Mouse (Mus musculus) common myeloid progenitor, adult 5-6 weeks (primary cell): Measurements from ENCODE around the gene Olfr543. TPM values are rescaled to one million over a fixed set of nuclear protein-coding genes. Genes with fewer than 3 reads are reported as not detected.
A peak's percentile ranks its signal among the peaks of the same experiment; 100 is the strongest.

Experiments used
- ATAC-seq: replicated peaks from 2 replicates; pipeline ENCODE4 v1.8.0; 2016; ENCODE audit warnings: low read depth, mild to moderate bottlenecking, moderate TSS enrichment, inconsistent platforms; ENCODE audit not compliant: poor library complexity, severe bottlenecking
- total RNA-seq: library from RNA; stranded (forward); fragments of 200-1000, 187-1606 nt; gene quantifications from 2 replicates; pipeline ENCODE4 v1.2.3, GENCODE M21; 2017

Gene Olfr543
- total RNA-seq: not detected in 2 replicates

- ATAC-seq: no peak
Observed at GRCm38 (mm10) chr7:102481579-102481978, at the start of gene Olfr543. Olfr543 (minus strand) TSS chr7:102481679.

DNA sequence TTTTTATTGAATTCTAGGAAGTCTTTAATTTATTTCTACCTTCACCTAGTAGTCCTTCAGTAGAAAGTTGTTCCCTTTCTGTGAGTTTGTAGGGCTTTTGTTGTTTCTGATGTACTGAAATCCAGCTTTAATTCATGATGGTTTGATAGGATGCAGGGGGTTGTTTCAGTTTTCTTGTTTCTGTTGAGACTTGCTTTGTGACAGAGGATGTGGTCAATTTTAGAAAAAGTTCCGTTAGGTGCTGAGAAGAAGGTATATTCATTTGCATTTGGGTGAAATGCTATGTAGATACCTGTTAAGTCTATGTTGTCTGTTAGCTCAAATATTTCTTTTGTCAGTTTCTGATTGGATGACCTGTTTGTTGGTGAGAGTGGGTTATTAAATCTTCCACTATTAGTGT, 47.6 kb upstream of the Olfr543 start:
- ATAC-seq: no peak

GRCm38 (mm10) chr7:102517051-102517335, 35.5 kb upstream of the Olfr543 start:
- no peak for ATAC-seq

GRCm38 (mm10) chr7:102516261-102517050, 35.0 kb upstream of the Olfr543 start:
- peak; percentile 52 for ATAC-seq

- peak; percentile 66 for ATAC-seq
Observed at GRCm38 (mm10) chr7:102514144-102514543, 32.7 kb upstream of the Olfr543 start.

GRCm38 (mm10) chr7:102512814-102513435, 31.4 kb upstream of the Olfr543 start:
- ATAC-seq: peak; percentile 57

DNA sequence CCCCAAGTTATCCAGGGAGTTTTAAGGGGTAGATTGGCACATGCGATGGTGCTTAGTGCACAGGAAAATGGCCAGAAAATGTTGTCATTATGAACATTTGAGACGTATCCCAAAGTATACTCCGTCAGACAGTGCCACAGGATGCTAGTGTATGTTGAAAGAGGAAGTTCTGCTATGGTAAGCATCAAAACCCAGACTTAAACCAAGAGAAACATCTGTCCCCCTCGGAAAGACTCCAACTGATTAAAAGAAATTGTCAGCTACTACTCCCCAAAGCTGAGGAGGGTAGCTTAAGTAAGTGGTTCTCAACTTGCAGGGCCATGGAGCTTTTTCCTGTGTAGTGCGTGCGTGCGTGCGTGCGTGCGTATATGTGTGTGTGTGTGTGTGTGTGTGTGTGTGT, 30.4 kb upstream of the Olfr543 start:
- peak; percentile 28 for ATAC-seq

GRCm38 (mm10) chr7:102509726-102510125, 28.2 kb upstream of the Olfr543 start:
- ATAC-seq: no peak

DNA sequence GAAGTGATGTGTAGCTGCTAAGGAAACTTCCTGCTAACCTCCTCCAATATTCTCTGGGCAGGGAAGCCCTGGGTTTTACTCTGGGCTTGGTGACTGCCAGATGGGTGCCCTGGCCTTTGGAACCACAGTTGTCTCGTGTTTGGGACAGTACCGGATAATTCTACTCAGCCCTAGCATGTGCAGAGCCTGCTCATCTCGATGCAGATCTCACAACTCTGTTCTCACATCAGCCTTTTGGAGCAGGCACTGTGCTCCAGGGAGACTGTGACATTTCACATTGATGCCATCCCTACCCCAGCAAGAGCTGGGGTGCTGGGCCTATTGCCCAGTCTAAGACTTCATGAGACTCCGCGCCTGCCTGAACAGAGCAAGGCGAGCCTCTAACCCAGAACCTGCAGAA, 27.2 kb upstream of the Olfr543 start:
- no peak for ATAC-seq

GRCm38 (mm10) chr7:102508066-102508465, 26.6 kb upstream of the Olfr543 start:
- no peak for ATAC-seq

DNA sequence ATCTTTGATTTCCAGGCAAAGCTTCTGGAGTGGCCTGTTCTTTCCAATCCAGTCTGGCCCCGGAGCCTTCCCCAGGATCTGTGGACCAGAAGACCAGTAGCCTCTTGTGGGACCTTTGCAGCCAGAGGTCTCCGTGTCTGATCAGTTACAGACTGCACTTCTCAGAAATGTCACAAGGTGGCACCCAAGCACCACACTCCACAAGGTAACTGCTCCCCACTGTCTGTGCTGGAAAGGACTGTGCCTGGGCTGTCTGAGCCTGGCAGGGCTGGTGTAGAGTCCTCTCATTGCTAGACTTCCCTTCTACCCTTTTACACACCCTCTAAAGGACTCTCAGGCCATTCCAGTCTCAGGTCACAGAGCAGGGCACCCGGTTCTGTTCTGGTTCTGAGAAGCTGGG, 25.4 kb upstream of the Olfr543 start:
- peak; percentile 98 for ATAC-seq

DNA sequence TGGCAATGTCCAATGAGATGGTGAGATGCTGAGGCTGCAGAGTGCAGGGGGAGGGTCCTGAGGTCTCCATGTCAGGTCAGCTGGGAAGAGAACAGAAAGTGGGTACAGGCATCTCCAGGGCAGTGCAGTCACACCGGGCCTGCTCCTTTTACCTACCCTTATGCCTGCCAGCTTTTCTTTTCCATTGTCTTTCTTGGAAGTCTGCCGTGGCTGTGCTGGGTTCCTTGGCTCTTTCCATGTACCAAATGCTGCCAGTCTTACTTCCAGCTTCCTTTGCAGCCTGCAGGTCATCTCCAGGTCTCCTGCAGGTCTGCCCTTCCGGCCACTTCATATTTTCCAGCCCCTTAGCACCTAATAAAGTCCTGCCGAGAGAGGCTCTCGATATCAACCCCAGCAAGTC, 20.5 kb upstream of the Olfr543 start:
- no peak for ATAC-seq

DNA sequence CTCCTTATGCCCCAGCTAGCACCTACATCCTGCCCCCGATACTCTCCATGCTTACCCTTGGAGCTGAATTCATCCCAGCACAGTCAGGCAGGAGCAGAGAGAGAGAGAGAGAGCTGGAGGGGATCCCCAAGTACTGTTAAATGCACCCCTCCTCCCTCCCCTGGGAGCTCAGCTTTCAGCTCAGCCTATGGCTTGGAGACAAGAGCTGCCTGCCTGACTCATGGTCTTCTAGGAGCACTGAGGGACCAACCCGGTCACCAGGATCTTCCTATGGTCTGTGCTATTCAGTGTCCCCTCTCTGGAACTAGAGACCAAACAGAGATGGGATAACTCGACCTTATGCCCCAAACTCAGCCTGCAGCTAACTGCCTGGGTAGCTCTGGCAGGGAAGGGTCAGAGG, 18.0 kb upstream of the Olfr543 start, which contains the start of gene Olfr545:
TSS of gene Olfr545 (minus strand) at position 101 of the 400 bp plus-strand sequence.
- no peak for ATAC-seq

DNA sequence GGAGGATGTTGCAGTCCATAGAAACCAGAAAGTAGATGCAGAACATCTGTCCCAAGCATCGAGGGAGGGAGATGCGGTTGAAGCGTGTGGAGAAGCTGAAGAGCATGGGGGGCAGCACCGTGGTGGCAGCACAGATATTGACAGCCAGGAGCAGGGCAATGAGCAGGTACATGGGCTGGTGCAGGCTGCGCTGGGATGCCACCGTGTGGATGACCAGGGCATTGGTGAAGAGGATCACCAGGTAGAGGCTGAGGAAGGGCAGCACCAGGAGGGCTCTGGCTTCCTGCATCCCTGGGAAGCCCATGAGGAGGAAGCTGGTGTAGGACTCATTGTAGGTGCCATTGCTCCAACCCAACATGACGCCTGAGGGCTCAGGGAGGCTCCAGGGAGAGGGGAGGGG, 12.9 kb upstream of the Olfr543 start:
- ATAC-seq: peak; percentile 53; the same call in 1 of the 2 replicates

DNA sequence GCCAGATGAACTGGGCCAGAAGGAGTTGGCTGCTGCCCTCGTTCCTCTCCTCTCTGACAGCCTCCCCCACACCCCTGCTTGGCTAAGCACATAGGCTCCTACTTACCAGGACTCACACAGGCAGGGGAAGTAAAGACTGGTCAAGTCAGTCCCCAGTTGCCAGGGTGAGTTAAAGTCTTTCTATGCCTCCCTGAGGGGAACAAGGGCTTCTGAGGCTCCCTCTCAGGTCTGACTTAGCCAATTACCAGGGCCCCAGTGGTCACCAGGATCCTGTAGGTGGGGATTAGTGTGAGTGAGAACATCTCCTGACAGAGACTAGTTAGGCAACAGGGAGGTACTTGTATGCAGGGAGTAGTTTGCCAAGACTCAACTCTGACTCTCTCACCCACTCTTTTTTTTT, 6.7 kb upstream of the Olfr543 start, which contains the start of gene Olfr544:
TSS of gene Olfr544 (minus strand) at position 153 of the 400 bp plus-strand sequence.
- ATAC-seq: no peak

DNA sequence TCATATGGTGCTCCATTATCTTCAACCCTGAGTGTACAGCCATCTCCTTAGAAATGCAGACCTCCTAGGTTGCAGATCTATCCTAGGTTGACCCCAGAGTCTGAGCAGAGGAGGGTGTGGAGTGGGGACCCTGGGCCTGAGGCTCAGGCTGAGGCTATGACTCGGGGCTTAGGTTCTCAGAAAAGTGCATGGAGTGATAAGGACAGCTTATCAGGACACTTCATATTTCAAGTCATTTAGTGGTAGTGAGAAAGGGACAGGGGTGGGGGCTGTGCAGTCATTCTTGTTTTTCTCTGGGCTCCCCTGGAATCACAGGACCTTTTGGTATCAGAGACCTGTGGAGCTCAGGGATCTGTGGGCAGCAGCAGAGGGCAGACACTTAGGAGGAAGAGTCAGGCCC, 4.6 kb upstream of the Olfr543 start:
- peak; percentile 19 for ATAC-seq

GRCm38 (mm10) chr7:102484766-102485165, 3.3 kb upstream of the Olfr543 start:
- ATAC-seq: peak; percentile 19; the same call in 1 of the 2 replicates

- no peak for ATAC-seq
Observed at GRCm38 (mm10) chr7:102483665-102484064, 2.2 kb upstream of the Olfr543 start.

- ATAC-seq: no peak
Observed at GRCm38 (mm10) chr7:102480821-102481220, 658 bp downstream of the Olfr543 start.

- no peak for ATAC-seq
Observed at GRCm38 (mm10) chr7:102479368-102480078, 2.0 kb downstream of the Olfr543 start.

DNA sequence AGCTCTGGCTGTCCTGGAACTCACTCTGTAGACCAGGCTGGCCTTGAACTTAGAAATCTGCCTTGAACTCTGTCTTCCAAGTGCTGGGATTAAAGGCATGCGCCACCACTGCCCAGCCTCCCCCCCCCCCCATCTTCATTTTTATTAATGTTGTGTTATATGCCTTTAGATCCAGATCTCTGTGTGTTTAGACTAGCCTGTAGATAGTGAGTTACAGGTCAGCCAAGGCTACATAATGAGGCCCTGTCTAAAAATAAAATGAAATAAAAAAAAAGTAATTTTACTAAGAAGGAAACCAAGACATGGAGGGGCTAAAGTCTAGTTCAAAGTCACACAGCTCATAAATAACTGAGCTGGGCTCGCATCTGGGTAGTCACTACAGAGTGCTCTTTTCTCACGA, 2.6 kb downstream of the Olfr543 start:
- ATAC-seq: no peak
